Mouse (Mus musculus): ENCODE measurements around the gene St6galnac3.

- TF ChIP-seq USF2 (conservative IDR thresholded peaks at IDR 0.05; ENCODE audit: low read depth, low read length) (no peak), ZNF384 (IDR thresholded peaks at IDR 0.05; ENCODE audit: low read depth, low read length) (no peak), POLR2A (IDR thresholded peaks at IDR 0.05; ENCODE audit: low read depth, low read length) (no peak), CHD2 (IDR thresholded peaks at IDR 0.05; ENCODE audit: low read length) (no peak)
Observed at GRCm38 (mm10) chr3:153188224-153188623, 536.8 kb downstream of the St6galnac3 start.

All from CH12.LX (cell line).